Mouse (Mus musculus): ENCODE results near the gene Mef2a. TPM values are rescaled to one million over a fixed set of nuclear protein-coding genes. Genes with fewer than 3 reads are reported as not detected.
A peak's percentile ranks its signal among the peaks of the same experiment; 100 is the strongest.

Mef2a gene
- polyA plus RNA-seq, 1 experiment from 2014 or later = 38.4 TPM

GRCm38 (mm10) chr7:67217025-67217424 is 155.6 kb downstream of the Mef2a start:
- H3K4me1 ChIP-seq = peaks cover 2% of the 10 kb centered on the region; the same call in 1 of the 2 replicates
- no peak overlapping the region for H3K27ac ChIP-seq
- no peaks in the 10 kb centered on the region for H3K36me3 ChIP-seq
- no peak overlapping the region for H3K4me3 ChIP-seq (replicated peaks)
- H3K9me3 ChIP-seq = no peaks in the 10 kb centered on the region
- WGBS = 76% methylated on average over 3 of the region's 3 CpGs
- H3K27me3 ChIP-seq (replicated peaks) = no peaks in the 10 kb centered on the region
- no peak overlapping the region for H3K4me2 ChIP-seq
- ATAC-seq (ENCODE audit: insufficient read depth, low FRiP score, low read depth) = no peak
- H3K9ac ChIP-seq = no peak overlapping the region

- WGBS = 82% methylated on average over 6 of the region's 6 CpGs
- H3K4me3 ChIP-seq (replicated peaks) = no peak overlapping the region
- no peak overlapping the region for H3K9ac ChIP-seq
- H3K4me1 ChIP-seq = no peaks in the 10 kb centered on the region
- H3K27ac ChIP-seq = no peak overlapping the region
- H3K27me3 ChIP-seq (replicated peaks) = no peaks in the 10 kb centered on the region
- H3K9me3 ChIP-seq = no peaks in the 10 kb centered on the region
- no peak for ATAC-seq (ENCODE audit: insufficient read depth, low FRiP score, low read depth)
- H3K4me2 ChIP-seq = no peak overlapping the region
- no peaks in the 10 kb centered on the region for H3K36me3 ChIP-seq
Measured at GRCm38 (mm10) chr7:67216351-67216750, 156.3 kb downstream of the Mef2a start.

- no peak overlapping the region for H3K9ac ChIP-seq
- H3K27me3 ChIP-seq (replicated peaks) = no peaks in the 10 kb centered on the region
- no peaks in the 10 kb centered on the region for H3K9me3 ChIP-seq
- no peaks in the 10 kb centered on the region for H3K36me3 ChIP-seq
- ATAC-seq (ENCODE audit: insufficient read depth, low FRiP score, low read depth) = no peak
- H3K4me2 ChIP-seq = no peak overlapping the region
- no peaks in the 10 kb centered on the region for H3K4me1 ChIP-seq
- WGBS = 84% methylated on average over 1 of the region's 1 CpGs
- no peak overlapping the region for H3K27ac ChIP-seq
- H3K4me3 ChIP-seq (replicated peaks) = no peak overlapping the region
Measured at GRCm38 (mm10) chr7:67213589-67213988, 159.1 kb downstream of the Mef2a start.

- WGBS = 56% methylated on average over 4 of the region's 4 CpGs
- no peaks in the 10 kb centered on the region for H3K9me3 ChIP-seq
- no peaks in the 10 kb centered on the region for H3K27me3 ChIP-seq (replicated peaks)
- peak; percentile 43; the same call in 1 of the 2 replicates for ATAC-seq (ENCODE audit: insufficient read depth, low FRiP score, low read depth)
- no peaks in the 10 kb centered on the region for H3K36me3 ChIP-seq
- H3K4me1 ChIP-seq = no peaks in the 10 kb centered on the region
- no peak overlapping the region for H3K4me3 ChIP-seq (replicated peaks)
- no peak overlapping the region for H3K9ac ChIP-seq
- no peak overlapping the region for H3K27ac ChIP-seq
- no peak overlapping the region for H3K4me2 ChIP-seq
Measured at GRCm38 (mm10) chr7:67211971-67212370, 160.7 kb downstream of the Mef2a start.

GRCm38 (mm10) chr7:67211341-67211740 is 161.3 kb downstream of the Mef2a start:
- Histone ChIP-seq H3K27me3 (replicated peaks) (no peaks in the 10 kb centered on the region), H3K4me2 (no peak overlapping the region), H3K27ac (no peak overlapping the region), H3K4me3 (replicated peaks) (no peak overlapping the region), H3K4me1 (no peaks in the 10 kb centered on the region), H3K9ac (no peak overlapping the region), H3K9me3 (no peaks in the 10 kb centered on the region), H3K36me3 (no peaks in the 10 kb centered on the region)
- no peak for ATAC-seq (ENCODE audit: insufficient read depth, low FRiP score, low read depth)
- WGBS = 50% methylated on average over 6 of the region's 6 CpGs

- ATAC-seq (ENCODE audit: insufficient read depth, low FRiP score, low read depth) = no peak
- H3K9me3 ChIP-seq = no peaks in the 10 kb centered on the region
- no peak overlapping the region for H3K4me2 ChIP-seq
- no peaks in the 10 kb centered on the region for H3K36me3 ChIP-seq
- H3K9ac ChIP-seq = no peak overlapping the region
- H3K4me3 ChIP-seq (replicated peaks) = no peak overlapping the region
- H3K27me3 ChIP-seq (replicated peaks) = no peaks in the 10 kb centered on the region
- WGBS = 57% methylated on average over 6 of the region's 6 CpGs
- no peak overlapping the region for H3K27ac ChIP-seq
- H3K4me1 ChIP-seq = no peaks in the 10 kb centered on the region
Measured at GRCm38 (mm10) chr7:67210004-67210833, 162.4 kb downstream of the Mef2a start.

- H3K27ac ChIP-seq = no peak overlapping the region
- no peaks in the 10 kb centered on the region for H3K36me3 ChIP-seq
- no peaks in the 10 kb centered on the region for H3K27me3 ChIP-seq (replicated peaks)
- no peak overlapping the region for H3K4me3 ChIP-seq (replicated peaks)
- WGBS = 80% methylated on average over 1 of the region's 1 CpGs
- no peaks in the 10 kb centered on the region for H3K4me1 ChIP-seq
- ATAC-seq (ENCODE audit: insufficient read depth, low FRiP score, low read depth) = no peak
- no peak overlapping the region for H3K4me2 ChIP-seq
- H3K9me3 ChIP-seq = no peaks in the 10 kb centered on the region
- H3K9ac ChIP-seq = no peak overlapping the region
Measured at GRCm38 (mm10) chr7:67208317-67208716, 164.3 kb downstream of the Mef2a start.

- no peak overlapping the region for H3K4me3 ChIP-seq (replicated peaks)
- no peaks in the 10 kb centered on the region for H3K36me3 ChIP-seq
- no peak overlapping the region for H3K9ac ChIP-seq
- no peaks in the 10 kb centered on the region for H3K9me3 ChIP-seq
- no peaks in the 10 kb centered on the region for H3K4me1 ChIP-seq
- no peak overlapping the region for H3K4me2 ChIP-seq
- H3K27me3 ChIP-seq (replicated peaks) = no peaks in the 10 kb centered on the region
- no peak overlapping the region for H3K27ac ChIP-seq
- no peak for ATAC-seq (ENCODE audit: insufficient read depth, low FRiP score, low read depth)
- 41% methylated on average over 6 of the region's 6 CpGs for WGBS
Measured at GRCm38 (mm10) chr7:67207701-67208100, 165.0 kb downstream of the Mef2a start.

GRCm38 (mm10) chr7:67206496-67206895 is 166.2 kb downstream of the Mef2a start:
- H3K27ac ChIP-seq = no peak overlapping the region
- no peak for ATAC-seq (ENCODE audit: insufficient read depth, low FRiP score, low read depth)
- no peak overlapping the region for H3K4me2 ChIP-seq
- H3K9ac ChIP-seq = no peak overlapping the region
- no peak overlapping the region for H3K4me3 ChIP-seq (replicated peaks)
- H3K27me3 ChIP-seq (replicated peaks) = no peaks in the 10 kb centered on the region
- 62% methylated on average over 10 of the region's 10 CpGs for WGBS
- no peaks in the 10 kb centered on the region for H3K36me3 ChIP-seq
- no peaks in the 10 kb centered on the region for H3K4me1 ChIP-seq
- H3K9me3 ChIP-seq = no peaks in the 10 kb centered on the region

- Histone ChIP-seq H3K9me3 (no peaks in the 10 kb centered on the region), H3K27me3 (replicated peaks) (no peaks in the 10 kb centered on the region), H3K4me1 (no peaks in the 10 kb centered on the region), H3K4me2 (no peak overlapping the region), H3K4me3 (replicated peaks) (no peak overlapping the region), H3K27ac (no peak overlapping the region), H3K36me3 (no peaks in the 10 kb centered on the region), H3K9ac (no peak overlapping the region)
- WGBS = 86% methylated on average over 9 of the region's 9 CpGs
- ATAC-seq (ENCODE audit: insufficient read depth, low FRiP score, low read depth) = no peak
Measured at GRCm38 (mm10) chr7:67205734-67206425, 166.8 kb downstream of the Mef2a start.

GRCm38 (mm10) chr7:67203625-67204024 is 169.0 kb downstream of the Mef2a start:
- 64% methylated on average over 3 of the region's 3 CpGs for WGBS
- no peak overlapping the region for H3K4me3 ChIP-seq (replicated peaks)
- no peaks in the 10 kb centered on the region for H3K27me3 ChIP-seq (replicated peaks)
- H3K4me2 ChIP-seq = no peak overlapping the region
- no peaks in the 10 kb centered on the region for H3K4me1 ChIP-seq
- no peaks in the 10 kb centered on the region for H3K36me3 ChIP-seq
- no peaks in the 10 kb centered on the region for H3K9me3 ChIP-seq
- no peak for ATAC-seq (ENCODE audit: insufficient read depth, low FRiP score, low read depth)
- no peak overlapping the region for H3K27ac ChIP-seq
- no peak overlapping the region for H3K9ac ChIP-seq

- H3K9ac ChIP-seq = no peak overlapping the region
- no peak overlapping the region for H3K4me3 ChIP-seq (replicated peaks)
- no peak overlapping the region for H3K27ac ChIP-seq
- ATAC-seq (ENCODE audit: insufficient read depth, low FRiP score, low read depth) = 0 out of 2 replicates have a peak, but pooled peaks have one; percentile 43
- H3K27me3 ChIP-seq (replicated peaks) = no peaks in the 10 kb centered on the region
- H3K9me3 ChIP-seq = no peaks in the 10 kb centered on the region
- no peak overlapping the region for H3K4me2 ChIP-seq
- H3K36me3 ChIP-seq = no peaks in the 10 kb centered on the region
- WGBS = 12% methylated on average over 10 of the region's 10 CpGs
- H3K4me1 ChIP-seq = no peaks in the 10 kb centered on the region
Measured at GRCm38 (mm10) chr7:67199412-67199811, 173.2 kb downstream of the Mef2a start.

Data from stomach, embryonic 15.5 days (tissue).